Mouse (Mus musculus): ENCODE results near the gene Amdhd2.

The Amdhd2 gene

DNA sequence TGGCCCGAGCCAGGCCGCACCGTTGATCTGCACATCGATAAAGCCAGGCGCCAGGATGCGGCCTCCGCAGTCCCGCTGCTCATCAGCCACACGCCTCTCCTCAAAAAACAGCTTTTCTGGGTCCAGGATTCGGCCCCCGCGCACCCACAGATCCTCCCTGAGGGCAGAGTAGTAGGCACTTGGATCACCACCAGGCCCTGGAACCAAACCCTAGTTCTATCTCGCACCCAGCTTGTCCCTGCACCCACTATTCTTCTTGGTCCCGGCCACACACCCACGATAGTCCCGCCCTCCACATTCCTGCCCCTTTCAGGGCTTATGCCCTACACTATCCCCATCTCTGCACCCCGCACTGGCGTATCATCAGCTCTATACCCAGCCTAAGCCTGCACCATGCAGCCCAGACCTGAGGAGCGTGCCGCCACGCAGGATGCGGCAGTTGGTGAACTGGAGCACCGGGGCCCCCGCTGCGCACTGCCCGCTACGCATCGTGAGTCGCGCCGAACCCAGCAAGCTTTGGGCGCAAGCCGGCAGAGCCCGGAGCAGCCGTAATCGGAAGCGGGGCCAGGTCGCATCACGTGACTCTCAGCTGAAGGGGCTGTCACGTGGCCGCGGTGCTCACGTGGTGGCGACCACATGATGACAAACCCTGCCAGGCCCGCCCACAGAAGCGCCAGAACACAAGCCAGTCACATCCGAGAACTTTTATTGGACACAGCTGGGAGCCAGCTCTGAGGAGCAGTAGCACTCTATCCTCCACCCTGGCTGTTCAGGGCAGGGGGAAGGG is at the start of gene Amdhd2:
Gene Amdhd2, minus strand, starts transcription at position 591 of the 787 bp plus-strand sequence.
- peak; percentile 95 to 98 for DNase-seq (ENCODE audit: low spot score in 2 of 2)

GRCm38 (mm10) chr17:24213186-24213585 is 49.6 kb upstream of the Amdhd2 start:
- DNase-seq (ENCODE audit: low spot score in 2 of 2), result no peak

DNA sequence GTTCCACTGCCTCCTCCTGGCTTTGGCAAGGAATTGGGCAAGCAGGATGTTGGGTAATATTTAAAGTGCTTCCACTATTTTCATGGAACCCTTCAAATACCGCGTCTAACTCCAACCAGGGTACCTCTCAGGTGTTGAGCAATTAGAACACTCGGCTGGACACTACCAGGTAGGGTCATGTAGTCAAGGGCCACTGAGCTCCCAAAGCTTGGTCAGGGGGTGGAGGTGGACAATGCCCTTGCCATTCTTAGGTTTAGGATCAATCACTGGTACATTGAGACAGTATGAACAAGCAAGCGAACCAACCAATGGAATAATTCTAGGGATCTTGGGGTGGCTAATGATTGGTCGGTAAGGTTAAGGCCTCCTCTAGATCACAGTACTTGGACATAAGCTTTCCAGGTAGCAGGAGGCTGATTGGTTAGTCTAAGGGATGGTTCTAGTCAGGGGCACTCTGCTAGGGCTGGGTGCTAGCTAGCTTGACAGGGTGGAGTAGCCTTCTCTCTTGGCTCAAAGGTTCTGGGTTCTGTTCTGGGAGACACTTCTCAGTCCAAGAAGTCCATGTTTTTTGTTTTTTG is 49.0 kb upstream of the Amdhd2 start:
- no peak for DNase-seq (ENCODE audit: low spot score in 2 of 2)

GRCm38 (mm10) chr17:24211631-24212440 is 48.3 kb upstream of the Amdhd2 start:
- peak; percentile 82 for DNase-seq (ENCODE audit: low spot score in 2 of 2)

GRCm38 (mm10) chr17:24210591-24210990 is 47.0 kb upstream of the Amdhd2 start:
- DNase-seq (ENCODE audit: low spot score in 2 of 2), result no peak

GRCm38 (mm10) chr17:24209916-24210240 is 46.3 kb upstream of the Amdhd2 start:
- no peak for DNase-seq (ENCODE audit: low spot score in 2 of 2)

- DNase-seq (ENCODE audit: low spot score in 2 of 2), result peak; percentile 59 to 72
Measured at GRCm38 (mm10) chr17:24209043-24209915, 45.7 kb upstream of the Amdhd2 start, which contains the start of gene Ntn3. Ntn3 (minus strand) TSS chr17:24209531.

DNA sequence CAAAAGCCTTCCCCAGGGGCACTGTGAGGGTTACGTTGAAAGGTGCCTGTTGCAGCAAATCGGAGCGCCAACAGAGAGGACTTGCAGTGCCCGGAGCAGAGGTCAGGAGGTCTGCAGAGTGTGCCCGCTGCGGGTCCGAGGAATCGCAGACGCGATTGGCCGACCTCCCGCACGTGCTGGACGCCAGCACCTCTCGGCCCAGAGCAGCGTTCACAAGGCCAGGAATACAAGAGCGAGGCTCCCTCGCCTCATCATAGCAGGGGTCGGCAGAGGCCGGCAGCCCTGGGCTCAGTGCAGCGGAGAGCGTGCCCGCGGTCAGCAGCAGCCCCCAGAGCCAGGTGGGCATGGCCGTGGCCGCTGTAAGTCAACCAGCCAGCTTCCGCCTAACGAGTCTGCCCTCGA is 45.1 kb upstream of the Amdhd2 start:
- peak in 1 of 2 experiments; percentile 40 for DNase-seq (ENCODE audit: low spot score in 2 of 2)

DNA sequence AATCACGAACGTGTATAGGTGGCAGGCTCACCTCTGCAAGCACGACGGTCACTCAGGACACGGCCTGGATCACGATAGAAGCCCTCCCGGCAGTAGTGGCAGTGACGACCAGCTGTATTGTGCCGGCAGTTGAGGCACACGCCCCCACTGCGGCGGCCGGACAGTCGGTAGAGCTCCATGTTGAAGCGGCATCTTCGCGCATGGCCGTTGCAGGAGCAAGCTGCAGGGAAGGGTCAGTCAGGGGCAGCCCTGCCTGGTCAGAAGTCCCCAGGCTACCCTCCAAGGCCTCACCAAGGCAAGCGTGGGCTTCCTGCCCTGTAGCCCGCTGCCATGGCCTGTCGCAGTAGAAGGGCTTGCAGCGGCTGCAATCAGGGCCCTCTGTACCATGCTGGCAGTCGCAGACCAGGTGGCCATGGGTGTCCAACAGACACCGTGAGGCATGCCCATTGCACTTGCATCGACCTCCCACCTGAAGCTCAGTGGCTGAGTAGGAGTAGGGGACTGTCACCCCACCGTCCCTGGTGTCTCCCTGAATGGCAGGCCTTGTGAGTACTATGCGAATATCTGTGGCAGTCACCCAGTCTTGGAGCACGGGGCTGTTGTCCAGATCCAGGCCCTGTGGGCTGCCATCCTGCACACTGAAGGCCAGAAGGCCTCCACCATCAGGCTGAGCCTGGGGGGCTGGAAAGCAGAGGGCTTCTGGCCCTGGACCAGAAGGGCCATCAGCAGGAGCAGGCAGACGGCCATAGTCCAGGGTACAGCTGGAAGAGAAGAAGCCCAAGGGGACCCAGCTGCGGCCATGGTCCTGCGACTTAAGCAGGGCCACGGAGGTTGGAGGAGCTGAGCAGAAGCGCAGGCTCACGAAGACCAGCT is 44.4 kb upstream of the Amdhd2 start:
- no peak for DNase-seq (ENCODE audit: low spot score in 2 of 2)

- peak; percentile 70 to 74 for DNase-seq (ENCODE audit: low spot score in 2 of 2)
Measured at GRCm38 (mm10) chr17:24206451-24207351, 43.1 kb upstream of the Amdhd2 start.

- peak in 1 of 2 experiments; percentile 29 for DNase-seq (ENCODE audit: low spot score in 2 of 2)
Measured at GRCm38 (mm10) chr17:24205908-24206361, 42.4 kb upstream of the Amdhd2 start.

GRCm38 (mm10) chr17:24205284-24205888 is 41.8 kb upstream of the Amdhd2 start, which contains the start of gene Tbc1d24:
Tbc1d24 (minus strand) TSS chr17:24205562.
- DNase-seq (ENCODE audit: low spot score in 2 of 2), result peak; percentile 91 to 94

- peak in 1 of 2 experiments; percentile 25 for DNase-seq (ENCODE audit: low spot score in 2 of 2)
Measured at GRCm38 (mm10) chr17:24204846-24205245, 41.3 kb upstream of the Amdhd2 start.

GRCm38 (mm10) chr17:24203611-24204534 is 40.3 kb upstream of the Amdhd2 start:
- no peak for DNase-seq (ENCODE audit: low spot score in 2 of 2)

DNA sequence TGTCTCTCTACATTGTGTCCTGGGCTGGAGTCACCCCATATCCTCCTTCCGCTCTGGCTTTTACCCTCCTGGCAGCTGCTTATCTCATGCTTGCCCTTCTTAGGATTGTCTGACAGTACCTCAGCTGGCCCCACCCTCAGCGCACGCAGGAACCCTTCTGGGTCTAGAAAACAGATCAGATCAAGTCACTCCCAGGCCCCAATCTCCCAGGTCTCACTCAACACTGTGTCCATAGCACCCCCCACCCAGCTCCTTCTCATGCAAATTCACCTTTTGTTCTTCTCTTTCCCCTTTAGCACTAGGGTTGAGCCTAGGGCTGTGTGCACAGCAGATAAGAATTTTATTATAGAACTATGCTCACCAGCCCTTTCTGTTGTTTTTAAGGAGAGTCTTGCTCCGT is 39.5 kb upstream of the Amdhd2 start:
- no peak for DNase-seq (ENCODE audit: low spot score in 2 of 2)

GRCm38 (mm10) chr17:24201092-24201491 is 37.5 kb upstream of the Amdhd2 start:
- no peak for DNase-seq (ENCODE audit: low spot score in 2 of 2)

GRCm38 (mm10) chr17:24199741-24200140 is 36.2 kb upstream of the Amdhd2 start:
- no peak for DNase-seq (ENCODE audit: low spot score in 2 of 2)

GRCm38 (mm10) chr17:24199252-24199651 is 35.7 kb upstream of the Amdhd2 start:
- DNase-seq (ENCODE audit: low spot score in 2 of 2), result peak in 1 of 2 experiments; percentile 55
